Mouse (Mus musculus) left cerebral cortex, postnatal 14 days (tissue): Measurements from ENCODE around the gene Cdh4. TPM values are rescaled to one million over a fixed set of nuclear protein-coding genes. Genes with fewer than 3 reads are reported as not detected.

Experiments
- DNase-seq, 2 experiments: peaks; one replicate each; pipeline ENCODE4 v3.0.0; 2021 to 2022; ENCODE audit warnings: low spot score in 2 of 2, mixed read lengths in 1 of 2
- intact Hi-C: fragments of 180-260 bp; cut with DNase I; formaldehyde crosslinking; loops from one replicate; pipeline ENCODE4 v1.15.1; 2025
- total RNA-seq, 2 experiments: library from RNA; stranded (reverse); gene quantifications; 2 replicates each; pipeline ENCODE4 v1.2.3; 2021

Cdh4 gene
- total RNA-seq, 2 experiments from 2014 or later: 23.8 to 28.8 TPM

- intact Hi-C loops: no loop called here
- no peak for DNase-seq
Observed at GRCm38 (mm10) chr2:179941696-179942095, 499.5 kb downstream of the Cdh4 start.

- intact Hi-C loops: no loop called here
- no peak for DNase-seq
Observed at GRCm38 (mm10) chr2:179945051-179945450, 502.8 kb downstream of the Cdh4 start.

GRCm38 (mm10) chr2:179946496-179946895, 504.3 kb downstream of the Cdh4 start:
- DNase-seq: no peak
- intact Hi-C loops: no loop called here

- intact Hi-C loops: no loop called here
- DNase-seq: no peak
Observed at GRCm38 (mm10) chr2:179947607-179948006, 505.4 kb downstream of the Cdh4 start.

- no peak for DNase-seq
- intact Hi-C loops: no loop called here
Observed at GRCm38 (mm10) chr2:179948820-179949219, 506.6 kb downstream of the Cdh4 start.
